Mouse (Mus musculus) Muller cell, postnatal 12 days (primary cell): ENCODE results near the gene Hist1h1c.
A peak's percentile ranks its signal among the peaks of the same experiment; 100 is the strongest.

ENCODE experiments used
- DNase-seq: peaks from one replicate; pipeline ENCODE4 v3.0.0-alpha.2; 2015; ENCODE audit errors: inconsistent ontology term

Gene Hist1h1c

DNA sequence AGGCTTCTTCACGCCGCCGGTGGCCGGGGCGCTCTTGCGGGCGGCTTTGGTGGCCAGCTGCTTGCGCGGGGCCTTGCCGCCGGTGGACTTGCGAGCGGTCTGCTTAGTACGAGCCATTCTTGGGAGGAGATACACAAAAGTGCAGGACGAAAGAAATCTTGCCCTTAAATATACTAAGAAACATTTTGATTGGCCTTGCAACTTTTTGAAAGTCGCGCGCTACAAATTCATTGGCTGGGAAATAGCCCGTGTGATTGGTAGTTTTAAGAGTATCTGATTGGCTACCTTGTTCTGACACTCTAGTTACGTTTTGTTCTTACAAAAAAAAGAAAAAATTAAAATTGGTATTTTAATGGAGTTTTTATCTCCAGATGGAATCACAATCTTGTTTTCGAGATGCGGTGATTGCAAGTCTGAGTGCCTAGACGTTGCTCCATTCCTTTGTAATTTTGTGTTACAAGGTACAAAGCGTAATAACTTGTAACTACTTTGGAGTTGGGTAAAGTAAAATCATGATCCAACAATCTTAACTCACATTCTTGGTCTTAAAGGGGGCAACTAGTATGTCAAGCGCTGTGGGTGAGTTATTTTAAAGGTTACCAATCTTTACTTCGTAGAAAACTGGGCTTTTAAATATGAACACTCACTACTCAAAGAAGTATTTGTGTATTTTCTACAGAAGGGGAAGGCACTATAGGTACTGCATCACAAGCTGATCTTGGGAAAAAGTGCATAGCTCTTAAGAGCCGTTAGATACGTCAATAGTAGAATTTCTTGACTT lies 7.0 kb downstream of the Hist1h1c start, which contains the start of gene Hist1h3c:
Hist1h3c (minus strand) TSS at position 222 of the 781 bp plus-strand sequence.
- peak; percentile 91 for DNase-seq

DNA sequence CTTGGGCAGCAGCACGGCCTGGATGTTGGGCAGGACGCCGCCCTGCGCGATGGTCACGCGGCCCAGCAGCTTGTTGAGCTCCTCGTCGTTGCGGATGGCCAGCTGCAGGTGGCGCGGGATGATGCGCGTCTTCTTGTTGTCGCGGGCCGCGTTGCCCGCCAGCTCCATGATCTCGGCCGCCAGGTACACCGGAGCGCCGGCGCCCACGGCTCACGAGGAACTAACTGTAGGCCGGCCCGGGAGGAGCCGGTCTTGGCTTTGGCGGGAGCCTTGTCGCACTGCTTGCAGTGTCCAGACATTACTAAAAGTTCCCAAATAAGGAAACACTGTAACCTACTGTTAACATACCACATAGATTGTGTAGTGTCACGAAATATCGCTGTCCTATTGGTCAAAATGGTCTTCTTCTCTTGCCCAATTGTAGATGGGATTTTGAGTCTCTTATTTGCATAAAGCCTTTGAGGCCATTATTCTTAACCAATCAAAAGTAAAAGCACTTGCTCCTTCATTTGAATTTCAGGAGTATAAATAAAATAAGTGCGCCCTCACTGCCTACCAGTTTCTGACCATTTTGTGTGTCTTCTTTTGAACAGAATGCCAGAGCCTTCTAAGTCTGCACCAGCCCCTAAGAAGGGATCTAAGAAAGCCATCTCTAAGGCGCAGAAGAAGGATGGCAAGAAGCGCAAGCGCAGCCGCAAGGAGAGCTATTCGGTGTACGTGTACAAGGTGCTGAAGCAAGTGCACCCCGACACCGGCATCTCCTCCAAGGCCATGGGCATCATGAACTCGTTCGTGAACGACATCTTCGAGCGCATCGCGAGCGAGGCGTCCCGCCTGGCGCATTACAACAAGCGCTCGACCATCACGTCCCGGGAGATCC lies 7.8 kb downstream of the Hist1h1c start, which contains the start of gene Hist1h2bb:
Hist1h2bb (plus strand) TSS at position 534 of the 880 bp plus-strand sequence.
- peak; percentile 94 for DNase-seq

DNA sequence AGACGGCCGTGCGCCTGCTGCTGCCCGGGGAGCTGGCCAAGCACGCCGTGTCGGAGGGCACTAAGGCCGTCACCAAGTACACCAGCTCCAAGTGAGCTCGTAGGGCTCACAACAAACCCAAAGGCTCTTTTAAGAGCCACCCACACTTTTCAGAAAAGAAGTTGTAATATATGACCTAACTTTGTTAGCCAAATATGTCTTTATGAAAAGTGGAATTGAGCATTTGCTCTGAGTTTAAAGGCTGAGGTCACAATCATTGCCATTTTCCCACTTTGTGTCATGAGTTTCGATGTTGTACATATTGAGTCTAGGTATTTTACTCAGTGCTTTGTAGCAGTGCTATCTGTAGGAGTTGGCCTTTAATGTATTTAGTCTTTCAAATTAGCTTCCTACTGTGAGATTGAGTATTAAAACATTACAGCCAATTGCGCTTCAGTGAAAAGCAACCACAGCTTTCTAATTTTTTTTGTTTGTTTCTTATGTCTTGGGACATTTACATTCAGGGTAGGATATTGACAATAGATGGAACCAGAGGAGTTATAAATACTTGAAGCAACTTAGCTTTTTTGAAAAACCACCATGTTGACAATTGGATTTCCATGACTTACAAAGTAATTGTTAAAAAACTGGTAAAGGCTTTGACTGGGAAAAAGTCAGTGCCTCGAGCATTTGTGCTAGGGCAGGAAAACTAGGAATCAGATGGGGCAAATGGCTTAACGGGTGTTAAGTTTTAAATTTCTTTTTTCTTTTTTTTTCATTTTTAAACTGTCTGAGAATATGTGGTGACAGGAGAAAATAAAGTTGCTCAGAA lies 8.7 kb downstream of the Hist1h1c start:
- DNase-seq, result peak; percentile 55

- no peak for DNase-seq
These were observed 9.3 kb downstream of the Hist1h1c start for GRCm38 (mm10) chr13:23747892-23748288.

DNA sequence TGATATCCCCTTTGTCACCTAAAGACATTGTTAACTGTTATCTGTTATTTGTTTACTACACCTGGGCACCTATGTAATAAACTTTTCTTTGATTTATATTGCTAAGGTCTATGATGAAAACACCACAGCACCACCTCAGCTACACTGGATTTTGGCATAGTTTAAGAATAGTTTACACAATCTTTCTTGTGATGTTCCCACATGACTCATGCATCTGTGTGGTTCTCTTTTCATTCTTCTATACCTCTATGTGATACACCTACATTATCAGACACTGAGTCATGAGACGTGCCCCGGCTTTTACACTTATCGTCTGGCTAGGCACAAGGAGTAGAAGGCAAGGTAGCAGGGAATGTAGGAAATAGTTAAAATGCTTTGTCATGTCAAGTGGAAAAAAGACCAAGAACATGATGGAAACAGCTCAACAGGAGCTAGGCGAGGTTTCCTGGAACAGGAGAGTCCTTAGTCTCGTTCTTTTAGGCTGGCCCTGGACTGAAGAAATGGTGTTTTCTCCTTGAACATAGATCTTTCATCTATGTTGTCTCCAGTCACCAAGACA lies 11.0 kb downstream of the Hist1h1c start:
- DNase-seq, result peak; percentile 47

DNA sequence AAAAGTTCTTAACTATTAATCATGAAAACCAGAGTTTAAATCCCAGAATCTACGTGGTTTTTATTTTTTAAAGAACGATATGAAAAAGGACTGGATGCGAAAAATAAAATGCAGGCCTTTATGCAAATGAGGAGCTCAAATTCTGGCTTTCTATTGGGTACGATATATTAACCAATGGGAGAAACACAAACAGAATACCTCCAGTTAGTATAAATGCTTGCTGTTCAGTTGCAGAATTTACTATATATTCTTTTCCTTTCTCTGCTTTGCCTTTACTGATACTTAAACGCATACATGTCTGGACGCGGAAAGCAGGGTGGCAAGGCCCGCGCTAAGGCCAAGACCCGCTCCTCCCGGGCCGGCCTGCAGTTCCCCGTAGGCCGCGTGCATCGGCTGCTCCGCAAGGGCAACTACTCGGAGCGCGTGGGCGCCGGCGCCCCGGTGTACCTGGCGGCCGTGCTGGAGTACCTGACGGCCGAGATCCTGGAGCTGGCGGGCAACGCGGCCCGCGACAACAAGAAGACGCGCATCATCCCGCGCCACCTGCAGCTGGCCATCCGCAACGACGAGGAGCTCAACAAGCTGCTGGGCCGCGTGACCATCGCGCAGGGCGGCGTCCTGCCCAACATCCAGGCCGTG lies 12.3 kb downstream of the Hist1h1c start, which contains the start of gene Hist1h2ab:
Hist1h2ab (plus strand) TSS at position 288 of the 639 bp plus-strand sequence.
- DNase-seq, result peak; percentile 90

DNA sequence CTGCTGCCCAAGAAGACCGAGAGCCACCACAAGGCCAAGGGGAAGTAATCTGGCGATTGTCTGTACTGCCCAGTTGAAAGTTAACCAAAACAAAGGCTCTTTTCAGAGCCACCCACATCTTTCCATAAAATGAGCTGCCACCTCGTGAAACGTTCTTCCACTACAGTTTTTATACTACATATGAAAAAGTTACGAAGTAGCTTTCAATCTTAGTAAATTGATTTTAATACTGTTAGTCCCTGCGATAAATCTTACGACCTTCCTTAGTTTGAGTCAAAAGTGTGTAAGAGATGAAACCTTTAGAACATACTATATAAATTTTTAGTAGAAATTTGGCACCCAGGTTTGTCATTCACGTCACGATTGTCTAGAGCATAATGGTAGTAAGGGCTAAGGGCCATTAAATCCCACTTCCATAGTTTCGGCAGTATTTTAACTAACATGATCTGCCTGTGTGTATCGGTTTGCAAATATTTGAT lies 12.9 kb downstream of the Hist1h1c start:
- peak; percentile 46 for DNase-seq

DNA sequence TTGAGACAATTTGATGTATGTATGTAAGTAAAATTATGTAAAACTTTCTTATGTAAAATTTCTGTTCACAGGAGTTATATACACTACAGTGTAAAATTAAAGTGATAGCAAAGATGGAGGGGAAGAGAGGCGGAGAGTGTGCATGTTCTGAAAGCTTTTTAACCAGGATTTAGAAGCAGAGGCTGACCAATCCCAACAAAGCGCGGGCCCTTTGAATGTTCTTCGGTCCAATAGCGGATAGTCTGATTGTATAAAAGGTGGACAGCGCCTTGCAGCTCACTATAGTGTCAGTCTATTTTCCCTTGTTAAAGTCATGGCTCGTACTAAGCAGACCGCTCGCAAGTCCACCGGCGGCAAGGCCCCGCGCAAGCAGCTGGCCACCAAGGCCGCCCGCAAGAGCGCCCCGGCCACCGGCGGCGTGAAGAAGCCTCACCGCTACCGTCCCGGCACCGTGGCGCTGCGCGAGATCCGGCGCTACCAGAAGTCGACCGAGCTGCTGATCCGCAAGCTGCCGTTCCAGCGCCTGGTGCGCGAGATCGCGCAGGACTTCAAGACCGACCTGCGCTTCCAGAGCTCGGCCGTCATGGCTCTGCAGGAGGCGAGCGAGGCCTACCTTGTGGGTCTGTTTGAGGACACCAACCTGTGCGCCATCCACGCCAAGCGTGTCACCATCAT lies 13.6 kb downstream of the Hist1h1c start, which contains the start of gene Hist1h3b:
Hist1h3b (plus strand) TSS at position 201 of the 675 bp plus-strand sequence.
- peak; percentile 93 for DNase-seq

DNA sequence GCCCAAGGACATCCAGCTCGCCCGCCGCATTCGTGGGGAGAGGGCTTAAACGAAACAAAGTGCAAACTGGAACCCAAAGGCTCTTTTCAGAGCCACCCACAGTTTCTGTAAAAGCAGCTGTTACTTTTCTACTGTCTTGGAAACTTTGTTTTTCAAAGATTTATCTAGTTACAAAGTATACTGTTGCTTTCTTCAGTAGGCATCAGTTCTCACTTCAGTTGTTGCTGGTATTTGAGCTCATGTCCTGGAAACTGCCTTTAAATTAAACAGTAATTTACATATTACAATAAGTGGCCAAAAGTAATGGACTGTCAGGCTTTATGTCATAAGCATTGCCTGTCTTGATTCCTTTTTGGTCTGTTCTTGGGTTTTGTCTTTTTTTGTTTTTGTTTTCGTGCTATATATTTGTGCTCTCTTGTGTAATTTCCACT lies 14.1 kb downstream of the Hist1h1c start:
- no peak for DNase-seq

DNA sequence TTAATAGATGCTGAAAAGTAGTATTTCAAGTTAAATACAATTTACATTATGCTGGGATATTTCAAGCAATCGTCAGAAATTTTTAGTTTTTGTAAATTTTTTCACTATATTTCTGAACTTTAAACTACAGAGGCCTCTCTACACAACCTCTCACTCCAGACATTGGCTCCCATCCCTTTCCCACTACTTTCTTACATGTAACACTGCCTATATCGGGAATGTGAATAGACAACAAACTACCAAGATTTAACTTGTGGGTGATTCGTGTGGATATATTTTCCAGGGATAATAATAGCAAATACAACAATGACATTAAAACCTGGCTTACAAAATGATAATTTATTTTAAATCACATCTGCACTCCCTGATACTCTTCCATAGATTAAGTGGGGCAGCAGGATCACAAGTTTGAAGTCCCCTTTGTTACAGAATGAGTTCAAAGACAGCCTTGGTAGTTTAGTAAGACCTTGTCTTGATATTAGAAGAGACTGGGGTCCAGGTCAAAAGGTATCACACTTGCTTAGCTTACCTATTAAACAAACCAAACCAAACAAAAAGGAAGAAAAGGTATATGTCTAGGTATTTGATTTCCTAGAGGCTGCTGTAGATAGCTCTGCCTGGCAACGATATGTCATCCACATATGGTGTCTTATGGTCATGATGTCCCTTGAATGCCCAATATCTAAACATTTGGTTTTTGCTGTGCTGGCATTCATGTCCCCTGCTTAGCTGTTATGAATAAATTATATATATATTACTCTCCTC lies 14.9 kb downstream of the Hist1h1c start:
- DNase-seq, result no peak

DNA sequence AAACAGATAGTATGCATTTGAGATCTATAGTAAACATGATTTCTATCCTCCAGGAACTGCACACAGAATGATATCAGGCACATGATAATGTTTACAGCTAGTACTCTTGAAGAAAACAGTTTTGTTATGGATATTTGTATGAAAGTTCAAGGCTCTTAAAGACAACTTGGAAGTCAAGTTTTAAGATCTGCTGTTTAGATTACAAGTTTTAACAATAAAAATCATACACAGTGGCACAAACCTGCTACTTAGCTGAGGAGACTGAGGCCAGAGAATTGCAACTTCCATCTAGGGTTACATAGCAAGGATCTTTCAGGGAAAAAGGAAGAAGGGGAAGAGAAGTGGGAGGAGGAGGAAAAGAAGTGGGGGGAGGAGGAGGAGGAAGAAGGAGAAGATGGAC lies 16.4 kb downstream of the Hist1h1c start:
- no peak for DNase-seq

- DNase-seq, result peak; percentile 84
These were observed 18.2 kb downstream of the Hist1h1c start, which contains the start of gene Hist1h4b for GRCm38 (mm10) chr13:23756790-23757189. Gene Hist1h4b, plus strand, starts transcription at chr13:23757013.

- peak; percentile 83 for DNase-seq
These were observed 18.7 kb downstream of the Hist1h1c start for GRCm38 (mm10) chr13:23757211-23757773.

- no peak for DNase-seq
These were observed 19.3 kb downstream of the Hist1h1c start for GRCm38 (mm10) chr13:23757921-23758320.

DNA sequence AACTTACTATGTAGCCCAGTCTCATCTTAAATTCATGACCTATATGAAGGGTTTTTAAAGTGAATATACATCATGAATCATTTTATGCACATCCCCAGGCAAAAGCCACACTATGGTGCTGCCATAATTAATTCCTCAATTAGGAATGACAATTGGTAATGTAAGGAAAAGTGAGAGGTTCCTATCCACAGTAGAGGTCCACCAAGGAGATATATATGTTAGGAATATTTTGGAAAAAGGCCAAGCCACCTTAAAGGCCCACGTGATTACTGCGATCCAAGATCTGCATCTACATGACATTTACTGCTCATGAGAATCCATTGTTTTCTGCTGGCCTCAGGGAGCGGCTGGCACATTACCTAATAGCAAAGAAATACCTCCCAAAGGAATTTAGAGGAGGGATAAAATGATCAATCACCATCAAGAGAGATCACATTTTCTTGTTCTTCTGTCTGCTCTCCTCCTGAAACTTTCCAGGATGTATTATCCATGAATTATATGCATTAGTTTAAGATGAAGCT lies 20.7 kb downstream of the Hist1h1c start:
- DNase-seq, result no peak

DNA sequence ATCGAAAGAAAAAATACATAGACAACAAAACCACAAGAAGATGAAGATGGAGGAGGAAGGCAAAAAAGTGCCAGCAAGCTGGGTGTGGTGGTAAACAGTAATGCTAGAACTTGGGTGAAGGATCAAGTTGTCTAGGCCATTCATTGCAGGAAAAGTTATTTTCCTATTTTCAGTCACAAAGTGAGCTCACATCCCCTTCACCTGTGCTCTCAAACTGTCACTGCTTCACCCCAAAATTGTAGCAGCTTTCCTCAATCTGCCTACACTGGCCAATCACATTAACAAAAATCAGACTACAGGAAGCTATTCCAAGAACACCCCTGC lies 21.3 kb downstream of the Hist1h1c start:
- DNase-seq, result no peak

GRCm38 (mm10) chr13:23760240-23760971 lies 21.8 kb downstream of the Hist1h1c start:
- peak; percentile 51 for DNase-seq
